Mouse (Mus musculus) cerebellum, adult (tissue): ENCODE data around the gene Atad1.
"Not testable (repeated sequence)": the region's sequence is repeated elsewhere in the genome, so short reads cannot be mapped to it uniquely, and the experiment has no call there.

Experiments
- ATAC-seq: cut with Nextera tagmentation; 2 replicates; pipeline ENCODE4 v1.9.2; 2017; ENCODE audit warnings: mild to moderate bottlenecking, moderate library complexity, mixed read lengths; ENCODE audit not compliant: insufficient number of reproducible peaks, low FRiP score, low TSS enrichment

Gene Atad1

GRCm38 (mm10) chr19:32752357-32752756 is 12.8 kb upstream of the Atad1 start:
- ATAC-seq = no peak

- no peak for ATAC-seq
Observed at GRCm38 (mm10) chr19:32749425-32749824, 9.8 kb upstream of the Atad1 start.

- ATAC-seq = no peak
Observed at GRCm38 (mm10) chr19:32740641-32741345, 1.2 kb upstream of the Atad1 start.

GRCm38 (mm10) chr19:32737844-32738243 is 1.7 kb downstream of the Atad1 start:
- no peak for ATAC-seq

GRCm38 (mm10) chr19:32732922-32733321 is 6.7 kb downstream of the Atad1 start:
- no peak for ATAC-seq

DNA sequence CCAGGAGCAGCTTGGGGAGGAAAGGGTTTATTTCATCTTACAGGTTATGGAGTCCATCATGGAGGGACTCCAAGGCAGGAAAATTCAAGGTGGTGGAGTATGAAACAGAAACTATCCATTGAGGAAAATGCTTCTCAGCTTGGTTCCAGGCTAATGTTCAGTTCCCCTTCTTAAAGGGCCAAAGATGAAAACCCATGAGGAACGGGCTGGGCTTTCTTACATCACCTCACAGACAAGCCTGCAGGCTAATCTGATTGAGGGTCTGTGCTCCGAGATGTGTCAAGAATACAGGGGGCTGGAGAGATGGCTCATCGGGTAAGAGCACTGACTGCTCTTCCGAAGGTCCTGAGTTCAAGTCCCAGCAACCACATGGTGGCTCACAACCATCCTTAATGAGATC is 9.8 kb downstream of the Atad1 start:
- ATAC-seq = no peak

DNA sequence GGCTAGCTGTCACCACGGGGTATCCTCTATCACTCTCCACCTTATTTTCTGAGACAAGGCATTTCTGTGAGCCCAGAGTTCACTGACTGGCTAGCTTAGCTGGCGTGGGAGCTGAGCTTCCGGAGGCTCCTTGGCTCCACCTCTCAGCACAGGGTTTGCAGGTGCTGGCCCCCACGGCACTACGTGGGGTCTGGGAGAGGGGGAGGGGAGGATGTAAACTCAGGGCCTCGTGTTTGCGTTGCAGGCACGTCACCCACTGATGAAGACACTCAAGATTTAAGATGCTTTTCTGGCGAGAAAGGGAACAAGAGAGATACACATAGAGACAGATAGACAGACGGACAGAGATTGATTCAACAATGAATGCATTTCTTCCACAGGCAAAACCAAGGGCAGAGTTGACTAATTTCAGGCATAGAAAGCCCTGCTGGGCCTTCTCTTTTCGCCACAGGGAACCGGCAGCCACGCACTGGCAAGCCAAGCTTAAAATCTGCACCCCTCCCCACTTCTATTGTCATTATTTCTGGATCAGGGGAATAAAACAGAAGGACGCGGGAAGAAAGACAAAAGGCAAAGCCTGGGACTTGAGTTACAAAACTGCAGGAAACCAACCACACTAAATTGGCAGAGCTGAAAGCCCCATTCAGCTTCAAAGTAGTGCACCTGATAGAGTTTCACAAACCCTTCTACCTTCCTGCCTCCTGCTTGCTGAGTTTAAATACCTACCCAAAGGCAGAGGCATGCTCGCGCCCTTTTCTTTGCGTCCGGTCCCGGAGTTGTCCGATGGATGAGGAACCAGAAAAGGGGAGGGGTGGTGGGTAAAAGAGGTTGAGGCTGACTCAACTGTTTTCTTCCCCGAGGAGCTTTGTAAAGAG is 12.9 kb downstream of the Atad1 start:
- ATAC-seq = peak; percentile 68; the same call in 1 of the 2 replicates

DNA sequence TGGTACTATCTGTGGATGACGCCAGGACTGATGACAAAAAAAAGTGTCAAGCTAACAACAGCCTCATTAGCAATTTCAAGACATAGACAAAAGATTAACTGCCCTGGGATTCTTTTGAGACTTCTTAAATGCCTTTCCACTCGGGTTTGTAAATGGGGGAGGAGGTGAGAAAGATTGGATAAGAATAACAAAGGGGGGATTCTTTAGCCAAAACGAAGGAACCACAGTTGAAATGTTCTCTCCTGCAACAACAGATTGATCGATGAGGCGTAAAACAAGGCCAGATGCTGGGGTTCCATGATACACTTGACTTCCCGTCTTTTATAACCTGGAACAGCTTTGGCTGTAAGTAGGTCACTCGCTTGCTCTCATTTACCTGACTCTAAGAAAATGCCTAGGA is 15.8 kb downstream of the Atad1 start:
- ATAC-seq = no peak

- no peak for ATAC-seq
Observed at GRCm38 (mm10) chr19:32720319-32720718, 19.3 kb downstream of the Atad1 start.

- ATAC-seq = no peak
Observed at GRCm38 (mm10) chr19:32717590-32717989, 22.0 kb downstream of the Atad1 start.

- ATAC-seq = no peak
Observed at GRCm38 (mm10) chr19:32715681-32716080, 23.9 kb downstream of the Atad1 start.

DNA sequence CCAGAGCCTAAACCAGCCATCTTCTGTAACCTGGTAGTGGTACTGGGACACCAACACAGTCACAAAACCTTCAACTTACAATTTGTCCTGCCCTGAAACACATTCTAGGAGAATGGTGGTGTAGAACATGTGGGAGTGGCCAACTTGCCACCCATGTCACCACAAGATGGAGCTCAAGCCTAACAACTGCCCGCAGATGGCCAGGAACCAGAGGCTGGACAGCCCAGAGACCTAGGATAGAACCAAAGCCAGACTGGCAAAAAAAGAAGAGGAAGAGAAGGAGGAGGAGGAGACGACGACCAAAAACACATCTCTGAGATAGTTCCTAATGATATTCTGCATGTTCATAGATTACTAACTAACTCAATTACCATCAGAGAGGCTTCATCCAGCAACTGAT is 24.4 kb downstream of the Atad1 start:
- ATAC-seq = peak; percentile 51

- ATAC-seq = no peak
Observed at GRCm38 (mm10) chr19:32713471-32713870, 26.1 kb downstream of the Atad1 start.

GRCm38 (mm10) chr19:32712588-32713042 is 27.0 kb downstream of the Atad1 start:
- peak; percentile 90 for ATAC-seq

- ATAC-seq = peak; percentile 84
Observed at GRCm38 (mm10) chr19:32711761-32712541, 27.6 kb downstream of the Atad1 start.

- no peak for ATAC-seq
Observed at GRCm38 (mm10) chr19:32710288-32710687, 29.3 kb downstream of the Atad1 start.

GRCm38 (mm10) chr19:32708996-32709395 is 30.6 kb downstream of the Atad1 start:
- no peak for ATAC-seq

GRCm38 (mm10) chr19:32702191-32702590 is 37.4 kb downstream of the Atad1 start:
- no peak for ATAC-seq

- no peak for ATAC-seq
Observed at GRCm38 (mm10) chr19:32696674-32697073, 42.9 kb downstream of the Atad1 start.

- no peak for ATAC-seq
Observed at GRCm38 (mm10) chr19:32689724-32690123, 49.9 kb downstream of the Atad1 start.

DNA sequence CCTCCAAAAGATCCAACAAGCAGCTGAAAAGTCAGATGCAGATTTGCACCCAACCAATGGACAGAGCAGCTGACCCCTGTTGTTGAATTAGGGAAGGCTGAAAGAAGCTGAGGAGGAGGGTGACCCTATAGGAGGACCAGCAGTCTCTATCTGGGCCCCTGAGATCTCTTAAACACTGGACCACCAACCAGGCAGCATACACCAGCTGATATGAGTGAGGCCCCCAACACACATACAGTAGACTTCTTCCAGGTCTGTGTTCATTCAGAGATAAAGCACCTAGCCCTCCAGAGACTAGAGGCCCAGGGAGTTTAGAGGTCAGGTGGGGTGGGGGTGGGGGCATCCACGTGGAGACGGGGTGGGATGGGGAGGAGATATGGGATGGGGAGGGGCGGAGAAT is 51.4 kb downstream of the Atad1 start:
- not testable (repeated sequence) for ATAC-seq
